Mouse (Mus musculus): Measurements from ENCODE around the gene Cacnb2. TPM values are rescaled to one million over a fixed set of nuclear protein-coding genes. Genes with fewer than 3 reads are reported as not detected.
A peak's percentile ranks its signal among the peaks of the same experiment; 100 is the strongest.

The Cacnb2 gene
- polyA plus RNA-seq, 1 experiment: 45.1 TPM

DNA sequence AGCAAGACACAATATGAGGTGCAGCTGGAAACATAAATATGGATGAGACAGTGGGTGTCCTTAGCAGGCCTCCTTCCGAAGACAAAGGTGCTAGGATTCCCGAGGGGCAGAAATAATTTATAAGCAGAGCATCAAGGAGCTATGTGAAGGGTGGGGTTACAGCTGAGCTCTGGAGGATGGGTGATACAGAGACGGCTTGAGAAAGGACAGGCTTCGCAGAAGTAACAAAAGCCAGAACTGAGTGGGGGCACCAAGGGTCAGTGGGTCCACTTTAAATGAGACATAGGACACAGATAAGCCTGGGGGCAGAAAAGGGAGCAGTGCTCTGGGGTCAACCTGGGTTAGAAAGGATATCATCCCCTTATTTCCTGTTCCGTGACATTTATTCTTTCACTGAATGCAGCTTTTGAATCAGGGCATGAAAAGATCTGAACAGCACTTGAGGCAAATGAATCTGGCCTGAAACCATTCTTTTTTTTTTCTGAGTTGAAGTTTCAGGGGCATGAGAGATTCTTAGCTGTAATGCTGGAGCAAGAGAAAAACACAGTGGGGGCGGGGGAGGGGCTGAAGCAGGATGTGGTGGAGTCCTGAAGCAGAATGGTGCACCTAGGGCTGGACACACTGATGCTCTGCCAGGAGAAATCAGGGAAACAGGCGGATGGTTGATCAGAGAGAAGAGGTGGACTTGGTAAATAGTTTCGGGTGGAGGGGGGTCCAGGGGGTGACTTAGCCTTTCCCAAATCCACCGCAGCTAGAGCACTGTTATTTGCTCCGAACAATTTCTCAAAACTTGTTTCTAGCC lies 304.4 kb downstream of the Cacnb2 start:
- 37% methylated on average over 10 of the region's 10 CpGs for WGBS
- Histone ChIP-seq H3K4me1 (ENCODE audit: control insufficient read depth, insufficient read depth, low read length) (no peaks in the 10 kb centered on the region), H3K4me3 (replicated peaks; ENCODE audit: insufficient read depth, low read depth, low read length) (no peak overlapping the region), H3K27me3 (ENCODE audit: control insufficient read depth, insufficient read depth, low read length) (no peaks in the 10 kb centered on the region), H3K27ac (ENCODE audit: insufficient read depth, low read length) (0 out of 2 replicates have a peak overlapping the region, but pooled peaks have one; percentile 6)
- TF ChIP-seq CTCF (IDR thresholded peaks at IDR 0.05; ENCODE audit: borderline replicate concordance, insufficient read depth, low read depth, low read length) (no peak), POLR2A (IDR thresholded peaks at IDR 0.05; ENCODE audit: borderline replicate concordance, insufficient read depth, low read length) (no peak)
- DNase-seq: no peak

DNA sequence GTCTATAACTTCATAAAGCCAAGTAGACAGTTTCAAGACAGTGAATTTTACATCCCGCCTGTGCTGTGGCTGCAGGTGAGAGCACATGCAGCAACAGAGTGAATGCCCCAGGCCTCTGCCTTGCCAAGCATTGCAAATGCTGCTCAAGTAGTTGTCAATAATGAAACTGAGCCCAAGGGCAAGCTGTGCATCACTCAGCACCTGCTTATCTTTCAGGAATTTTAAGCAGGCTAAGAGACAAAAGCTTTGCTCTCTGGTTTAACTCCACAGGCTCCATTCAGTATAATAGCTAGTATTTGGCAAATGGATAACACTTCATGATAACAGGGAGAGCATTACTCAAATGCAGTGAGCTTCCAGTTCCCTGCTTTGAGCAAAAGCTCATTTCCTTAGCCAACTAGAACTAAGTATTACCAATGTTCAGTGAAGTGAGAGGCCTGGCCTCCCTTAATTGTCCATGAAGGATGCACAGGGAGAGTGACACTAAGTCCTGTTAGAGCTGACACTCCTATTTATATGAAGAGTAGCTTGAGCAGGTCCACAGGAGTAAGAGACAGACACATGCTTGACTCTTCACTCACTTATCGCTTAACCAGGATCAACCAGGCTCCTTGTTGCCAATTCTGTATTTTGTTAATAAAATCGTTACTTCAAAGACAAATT lies 314.8 kb downstream of the Cacnb2 start:
- DNase-seq: no peak
- H3K27ac ChIP-seq (ENCODE audit: insufficient read depth, low read length): no peak overlapping the region
- 76% methylated on average over 3 of the region's 3 CpGs for WGBS
- TF ChIP-seq POLR2A (IDR thresholded peaks at IDR 0.05; ENCODE audit: borderline replicate concordance, insufficient read depth, low read length): no peak
- no peak for TF ChIP-seq CTCF (IDR thresholded peaks at IDR 0.05; ENCODE audit: borderline replicate concordance, insufficient read depth, low read depth, low read length)
- no peaks in the 10 kb centered on the region for H3K27me3 ChIP-seq (ENCODE audit: control insufficient read depth, insufficient read depth, low read length)
- no peaks in the 10 kb centered on the region for H3K4me1 ChIP-seq (ENCODE audit: control insufficient read depth, insufficient read depth, low read length)
- H3K4me3 ChIP-seq (replicated peaks; ENCODE audit: insufficient read depth, low read depth, low read length): no peak overlapping the region

DNA sequence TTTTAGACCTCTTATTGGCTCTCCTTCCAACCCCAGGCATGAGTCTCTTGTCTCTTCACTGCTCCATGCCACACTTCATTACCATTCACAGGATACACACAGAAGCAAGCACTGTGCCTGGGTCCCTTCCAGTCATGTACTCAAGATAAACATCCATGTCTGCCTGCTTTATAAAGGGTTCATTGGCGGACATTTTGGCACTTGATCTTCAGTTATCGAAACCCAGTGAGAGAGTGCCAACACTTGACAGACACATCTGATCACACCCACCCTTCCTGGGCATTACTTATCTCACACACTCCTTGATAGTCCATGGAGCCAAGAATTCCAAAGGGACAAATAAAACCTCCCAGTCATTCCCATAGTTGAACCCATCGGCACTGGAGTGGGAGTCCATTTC lies 327.0 kb downstream of the Cacnb2 start:
- Histone ChIP-seq H3K4me1 (ENCODE audit: control insufficient read depth, insufficient read depth, low read length) (no peaks in the 10 kb centered on the region), H3K27me3 (ENCODE audit: control insufficient read depth, insufficient read depth, low read length) (no peaks in the 10 kb centered on the region), H3K4me3 (replicated peaks; ENCODE audit: insufficient read depth, low read depth, low read length) (no peak overlapping the region), H3K27ac (ENCODE audit: insufficient read depth, low read length) (no peak overlapping the region)
- WGBS: 57% methylated on average over 3 of the region's 3 CpGs
- no peak for DNase-seq
- TF ChIP-seq POLR2A (IDR thresholded peaks at IDR 0.05; ENCODE audit: borderline replicate concordance, insufficient read depth, low read length) (no peak), CTCF (IDR thresholded peaks at IDR 0.05; ENCODE audit: borderline replicate concordance, insufficient read depth, low read depth, low read length) (no peak)

DNA sequence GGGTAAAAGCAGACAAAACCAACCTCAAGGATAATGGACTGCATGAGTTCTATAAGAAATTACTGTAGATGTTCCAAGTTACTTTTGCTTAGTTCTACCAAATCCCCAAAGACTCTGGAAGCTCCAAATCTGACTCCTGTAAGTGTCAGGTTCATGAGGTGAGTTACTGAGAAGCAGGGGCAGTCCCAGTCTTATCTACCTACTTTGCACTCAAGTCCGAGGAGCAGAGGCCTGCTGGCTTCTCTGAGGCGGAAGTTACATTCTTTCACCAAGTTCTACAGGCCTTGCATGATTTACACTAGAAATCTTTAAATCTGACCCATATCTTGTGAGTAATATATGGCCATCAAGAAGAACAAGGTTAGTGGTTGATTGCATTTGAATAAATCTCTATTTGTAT lies 329.1 kb downstream of the Cacnb2 start:
- Histone ChIP-seq H3K4me3 (replicated peaks; ENCODE audit: insufficient read depth, low read depth, low read length) (no peak overlapping the region), H3K27me3 (ENCODE audit: control insufficient read depth, insufficient read depth, low read length) (no peaks in the 10 kb centered on the region), H3K4me1 (ENCODE audit: control insufficient read depth, insufficient read depth, low read length) (no peaks in the 10 kb centered on the region), H3K27ac (ENCODE audit: insufficient read depth, low read length) (no peak overlapping the region)
- TF ChIP-seq POLR2A (IDR thresholded peaks at IDR 0.05; ENCODE audit: borderline replicate concordance, insufficient read depth, low read length) (no peak), CTCF (IDR thresholded peaks at IDR 0.05; ENCODE audit: borderline replicate concordance, insufficient read depth, low read depth, low read length) (no peak)
- no peak for DNase-seq
- WGBS: 93% methylated on average over 2 of the region's 2 CpGs

DNA sequence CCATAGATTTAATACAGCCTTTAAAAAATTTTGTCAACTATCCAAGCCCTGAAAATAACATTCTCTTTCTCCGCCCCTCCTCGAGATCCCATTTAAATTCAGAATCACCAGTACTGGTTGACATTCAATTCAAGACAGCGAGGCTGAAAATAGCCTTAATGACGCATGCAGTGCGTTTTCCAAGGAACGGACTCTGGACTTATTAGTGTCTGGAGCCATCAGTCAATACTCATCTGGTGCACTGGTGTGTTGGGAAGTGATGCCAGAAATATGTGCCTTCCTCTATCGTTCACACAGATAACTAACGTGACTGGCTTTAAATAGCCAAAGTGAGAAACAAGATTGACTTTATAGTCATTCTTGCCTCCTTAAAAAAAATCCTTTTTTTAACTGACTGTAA lies 333.6 kb downstream of the Cacnb2 start:
- no peaks in the 10 kb centered on the region for H3K4me1 ChIP-seq (ENCODE audit: control insufficient read depth, insufficient read depth, low read length)
- 41% methylated on average over 8 of the region's 8 CpGs for WGBS
- DNase-seq: no peak
- no peaks in the 10 kb centered on the region for H3K27me3 ChIP-seq (ENCODE audit: control insufficient read depth, insufficient read depth, low read length)
- H3K27ac ChIP-seq (ENCODE audit: insufficient read depth, low read length): no peak overlapping the region
- TF ChIP-seq POLR2A (IDR thresholded peaks at IDR 0.05; ENCODE audit: borderline replicate concordance, insufficient read depth, low read length): no peak
- no peak for TF ChIP-seq CTCF (IDR thresholded peaks at IDR 0.05; ENCODE audit: borderline replicate concordance, insufficient read depth, low read depth, low read length)
- no peak overlapping the region for H3K4me3 ChIP-seq (replicated peaks; ENCODE audit: insufficient read depth, low read depth, low read length)

DNA sequence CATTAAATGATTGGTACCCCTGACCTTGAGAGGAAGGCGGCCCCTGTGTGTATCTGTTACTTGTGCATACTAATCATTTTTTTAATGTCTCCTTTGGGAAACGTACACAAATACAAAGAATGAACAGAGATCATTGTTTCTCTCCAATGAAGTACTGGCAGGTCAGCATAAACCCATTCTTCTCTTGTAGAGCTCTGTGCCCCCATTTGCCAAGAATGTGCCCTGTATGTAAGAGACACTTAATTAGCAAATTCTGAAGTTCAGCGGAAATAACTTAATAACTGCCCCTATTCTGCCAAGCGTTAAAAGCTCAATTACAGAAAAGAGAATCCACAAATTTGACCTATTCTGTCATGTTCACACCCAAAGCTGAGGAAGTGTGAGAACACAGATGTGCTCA lies 339.4 kb downstream of the Cacnb2 start:
- WGBS: 57% methylated on average over 4 of the region's 4 CpGs
- Histone ChIP-seq H3K27ac (ENCODE audit: insufficient read depth, low read length) (no peak overlapping the region), H3K4me1 (ENCODE audit: control insufficient read depth, insufficient read depth, low read length) (no peaks in the 10 kb centered on the region), H3K27me3 (ENCODE audit: control insufficient read depth, insufficient read depth, low read length) (no peaks in the 10 kb centered on the region), H3K4me3 (replicated peaks; ENCODE audit: insufficient read depth, low read depth, low read length) (no peak overlapping the region)
- no peak for DNase-seq
- TF ChIP-seq CTCF (IDR thresholded peaks at IDR 0.05; ENCODE audit: borderline replicate concordance, insufficient read depth, low read depth, low read length): no peak
- TF ChIP-seq POLR2A (IDR thresholded peaks at IDR 0.05; ENCODE audit: borderline replicate concordance, insufficient read depth, low read length): no peak

DNA sequence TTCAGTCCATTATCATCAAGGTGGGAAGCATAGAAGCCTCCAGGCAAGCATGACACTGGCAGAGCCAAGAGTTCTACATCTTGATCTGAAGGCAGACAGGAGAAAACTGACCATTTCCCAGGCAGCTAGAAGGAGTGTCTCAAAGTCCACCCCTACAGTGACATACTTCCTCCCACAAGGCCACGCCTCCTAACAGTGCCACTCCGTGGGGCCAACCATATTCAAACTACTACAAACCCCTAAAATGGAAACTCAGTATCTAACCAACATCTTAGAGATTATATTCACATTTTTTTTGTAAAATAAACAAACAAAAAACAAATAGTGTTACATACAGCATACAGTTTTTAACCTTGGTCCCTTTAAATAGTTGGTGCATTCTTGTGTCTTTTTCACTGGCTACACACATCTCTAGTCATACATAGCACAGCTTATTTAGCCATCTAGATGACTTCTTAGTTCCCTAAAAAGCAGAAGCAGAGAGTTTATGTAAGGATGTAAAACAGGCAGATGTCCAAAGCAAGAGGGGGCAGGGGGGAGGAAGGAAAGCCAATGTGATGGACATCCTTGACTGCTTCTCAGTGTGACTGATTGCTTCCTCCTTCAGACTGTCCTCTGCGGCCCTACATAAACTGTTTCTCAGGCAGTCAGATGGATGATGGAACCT lies 340.9 kb downstream of the Cacnb2 start:
- 77% methylated on average over 3 of the region's 3 CpGs for WGBS
- H3K4me1 ChIP-seq (ENCODE audit: control insufficient read depth, insufficient read depth, low read length): no peaks in the 10 kb centered on the region
- H3K4me3 ChIP-seq (replicated peaks; ENCODE audit: insufficient read depth, low read depth, low read length): no peak overlapping the region
- no peaks in the 10 kb centered on the region for H3K27me3 ChIP-seq (ENCODE audit: control insufficient read depth, insufficient read depth, low read length)
- TF ChIP-seq POLR2A (IDR thresholded peaks at IDR 0.05; ENCODE audit: borderline replicate concordance, insufficient read depth, low read length) (no peak), CTCF (IDR thresholded peaks at IDR 0.05; ENCODE audit: borderline replicate concordance, insufficient read depth, low read depth, low read length) (no peak)
- no peak for DNase-seq
- H3K27ac ChIP-seq (ENCODE audit: insufficient read depth, low read length): no peak overlapping the region

All from cerebellum, adult 2 months (tissue).